Mouse (Mus musculus) heart, embryonic 11.5 days (tissue): ENCODE measurements around the gene Rrp9. TPM values are rescaled to one million over a fixed set of nuclear protein-coding genes. Genes with fewer than 3 reads are reported as not detected.
A peak's percentile ranks its signal among the peaks of the same experiment; 100 is the strongest.

ENCODE experiments used
- ATAC-seq: fragments of 200-750 bp; cut with Nextera tagmentation; replicated peaks from 2 replicates; pipeline ENCODE4 v1.8.0; 2017; ENCODE audit warnings: moderate library complexity; ENCODE audit not compliant: insufficient number of reproducible peaks, low FRiP score, low TSS enrichment
- H3K27ac ChIP-seq: fragments of 300-500 bp; sonication (generic); 2 replicates; pipeline ENCODE4 v1.5.1; 2014; ENCODE audit warnings: mild to moderate bottlenecking, low read depth, low read length
- H3K27me3 ChIP-seq: fragments of 300-500 bp; sonication (generic); 2 replicates; pipeline ENCODE4 v1.6.1; 2014; ENCODE audit warnings: mild to moderate bottlenecking, low read length, mixed read lengths; ENCODE audit not compliant: control insufficient read depth, insufficient read depth
- H3K36me3 ChIP-seq: fragments of 300-500 bp; sonication (generic); 2 replicates; pipeline ENCODE4 v1.6.1; 2014; ENCODE audit warnings: mild to moderate bottlenecking, low read length, moderate library complexity, mixed read lengths; ENCODE audit not compliant: control insufficient read depth, insufficient read depth
- H3K4me1 ChIP-seq: fragments of 300-500 bp; sonication (generic); 2 replicates; pipeline ENCODE4 v1.6.1; 2014; ENCODE audit warnings: low read length; ENCODE audit not compliant: control insufficient read depth, insufficient read depth
- H3K4me2 ChIP-seq: fragments of 300-500 bp; sonication (generic); 2 replicates; pipeline ENCODE4 v1.6.1; 2014; ENCODE audit warnings: mild to moderate bottlenecking, moderate library complexity
- H3K4me3 ChIP-seq: fragments of 300-500 bp; sonication (generic); 2 replicates; pipeline ENCODE4 v1.5.1; 2014; ENCODE audit warnings: low read depth, low read length
- H3K9ac ChIP-seq: fragments of 300-500 bp; sonication (generic); 2 replicates; pipeline ENCODE4 v1.6.1; 2014; ENCODE audit warnings: mild to moderate bottlenecking, low read depth, low read length, moderate library complexity
- H3K9me3 ChIP-seq: fragments of 300-500 bp; sonication (generic); replicated peaks from 2 replicates; pipeline ENCODE4 v1.6.1; 2016; ENCODE audit warnings: low read length; ENCODE audit not compliant: control insufficient read depth
- WGBS: fragments of 180-500 bp; shearing (Covaris S2); extraction: QIAGEN DNeasy Blood & Tissue Kit; methylation state at CpG from one replicate; pipeline ENCODE4 v1.1.7; 2014; ENCODE audit not compliant: insufficient replicate concordance; 5-methylcytosine and 5-hydroxymethylcytosine counted together
- polyA plus RNA-seq: library from polyadenylated mRNA; unstranded; fragments of >200 nt; fragmentation: Nextera tagmentation; extraction: Ambion mirVana; gene quantifications from 2 replicates; pipeline ENCODE4 v1.2.1, GENCODE M21; 2014

Gene Rrp9
- polyA plus RNA-seq, 1 experiment from 2014 or later, result 31.3 TPM

- H3K27ac ChIP-seq, result no peak overlapping the region
- 80% methylated on average over 18 of the region's 18 CpGs for WGBS
- ATAC-seq, result no peak
- no peak overlapping the region for H3K9ac ChIP-seq
- H3K36me3 ChIP-seq, result peaks cover 10% of the 10 kb centered on the region
- no peaks in the 10 kb centered on the region for H3K9me3 ChIP-seq
- no peak overlapping the region for H3K4me2 ChIP-seq
- H3K4me3 ChIP-seq, result no peak overlapping the region
- peaks cover 7% of the 10 kb centered on the region for H3K27me3 ChIP-seq
- H3K4me1 ChIP-seq, result peaks cover 39% of the 10 kb centered on the region
Observed at GRCm38 (mm10) chr9:106460401-106461025, 15.2 kb upstream of the Rrp9 start.

GRCm38 (mm10) chr9:106461026-106461415, 14.7 kb upstream of the Rrp9 start:
- H3K9ac ChIP-seq, result no peak overlapping the region
- H3K36me3 ChIP-seq, result peaks cover 10% of the 10 kb centered on the region
- no peaks in the 10 kb centered on the region for H3K9me3 ChIP-seq
- no peak overlapping the region for H3K4me2 ChIP-seq
- no peak overlapping the region for H3K4me3 ChIP-seq
- peaks cover 36% of the 10 kb centered on the region for H3K4me1 ChIP-seq
- H3K27ac ChIP-seq, result no peak overlapping the region
- H3K27me3 ChIP-seq, result peaks cover 11% of the 10 kb centered on the region
- 87% methylated on average over 9 of the region's 9 CpGs for WGBS
- no peak for ATAC-seq

DNA sequence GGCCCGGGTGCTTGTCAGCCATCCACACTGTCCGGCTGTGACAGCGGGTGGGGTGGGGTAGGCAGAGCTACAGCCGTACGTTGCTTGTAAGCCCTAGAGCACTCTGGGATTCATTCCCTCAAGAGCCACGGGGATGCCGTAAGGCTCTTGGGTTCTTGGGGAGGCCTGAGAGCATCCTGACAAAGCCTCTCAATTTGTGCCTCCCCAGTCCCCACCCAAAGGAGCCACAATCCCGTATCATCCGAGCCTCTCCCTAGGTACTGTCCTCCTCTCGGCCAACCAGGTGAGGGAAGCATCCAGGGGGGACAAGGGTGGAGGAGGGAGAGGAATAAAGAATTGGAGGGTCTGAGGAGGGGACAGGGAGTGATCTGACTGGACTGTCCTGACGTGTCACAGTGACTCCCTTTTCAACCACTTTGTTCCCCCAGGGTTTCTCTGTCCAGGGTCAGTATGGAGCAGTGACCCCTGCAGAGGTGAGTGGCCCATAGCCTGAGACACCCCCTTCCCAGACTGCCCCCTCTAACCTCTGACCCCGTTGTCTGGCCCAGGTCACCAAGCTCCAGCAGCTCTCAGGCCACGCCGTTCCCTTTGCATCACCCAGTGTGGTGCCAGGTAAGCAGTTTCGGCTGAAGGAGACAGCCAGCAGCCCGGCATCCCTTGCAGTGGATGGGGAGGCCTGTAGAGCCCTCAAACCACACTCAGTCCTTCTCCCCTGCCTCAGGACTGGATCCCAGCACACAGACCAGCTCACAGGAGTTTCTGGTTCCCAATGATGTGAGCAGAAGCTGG, 13.9 kb upstream of the Rrp9 start:
- Histone ChIP-seq H3K27ac (no peak overlapping the region), H3K4me2 (no peak overlapping the region), H3K36me3 (peaks cover 10% of the 10 kb centered on the region), H3K4me3 (no peak overlapping the region), H3K9me3 (no peaks in the 10 kb centered on the region), H3K27me3 (peaks cover 11% of the 10 kb centered on the region), H3K4me1 (peaks cover 28% of the 10 kb centered on the region), H3K9ac (no peak overlapping the region)
- ATAC-seq, result no peak
- 81% methylated on average over 16 of the region's 16 CpGs for WGBS

GRCm38 (mm10) chr9:106462430-106462800, 13.3 kb upstream of the Rrp9 start:
- peaks cover 10% of the 10 kb centered on the region for H3K36me3 ChIP-seq
- H3K4me2 ChIP-seq, result no peak overlapping the region
- no peak overlapping the region for H3K4me3 ChIP-seq
- no peak overlapping the region for H3K9ac ChIP-seq
- H3K27ac ChIP-seq, result no peak overlapping the region
- H3K9me3 ChIP-seq, result no peaks in the 10 kb centered on the region
- peaks cover 22% of the 10 kb centered on the region for H3K4me1 ChIP-seq
- H3K27me3 ChIP-seq, result peaks cover 11% of the 10 kb centered on the region
- WGBS, result 88% methylated on average over 12 of the region's 12 CpGs
- ATAC-seq, result no peak

GRCm38 (mm10) chr9:106463122-106464063, 12.4 kb upstream of the Rrp9 start:
- H3K27ac ChIP-seq, result no peak overlapping the region
- H3K27me3 ChIP-seq, result peaks cover 11% of the 10 kb centered on the region
- H3K9me3 ChIP-seq, result no peaks in the 10 kb centered on the region
- WGBS, result 82% methylated on average over 21 of the region's 21 CpGs
- ATAC-seq, result no peak
- no peak overlapping the region for H3K9ac ChIP-seq
- peak overlapping the region; percentile 2; the same call in 1 of the 2 replicates for H3K4me2 ChIP-seq
- H3K4me3 ChIP-seq, result no peak overlapping the region
- H3K4me1 ChIP-seq, result peaks cover 12% of the 10 kb centered on the region
- peaks cover 10% of the 10 kb centered on the region for H3K36me3 ChIP-seq

DNA sequence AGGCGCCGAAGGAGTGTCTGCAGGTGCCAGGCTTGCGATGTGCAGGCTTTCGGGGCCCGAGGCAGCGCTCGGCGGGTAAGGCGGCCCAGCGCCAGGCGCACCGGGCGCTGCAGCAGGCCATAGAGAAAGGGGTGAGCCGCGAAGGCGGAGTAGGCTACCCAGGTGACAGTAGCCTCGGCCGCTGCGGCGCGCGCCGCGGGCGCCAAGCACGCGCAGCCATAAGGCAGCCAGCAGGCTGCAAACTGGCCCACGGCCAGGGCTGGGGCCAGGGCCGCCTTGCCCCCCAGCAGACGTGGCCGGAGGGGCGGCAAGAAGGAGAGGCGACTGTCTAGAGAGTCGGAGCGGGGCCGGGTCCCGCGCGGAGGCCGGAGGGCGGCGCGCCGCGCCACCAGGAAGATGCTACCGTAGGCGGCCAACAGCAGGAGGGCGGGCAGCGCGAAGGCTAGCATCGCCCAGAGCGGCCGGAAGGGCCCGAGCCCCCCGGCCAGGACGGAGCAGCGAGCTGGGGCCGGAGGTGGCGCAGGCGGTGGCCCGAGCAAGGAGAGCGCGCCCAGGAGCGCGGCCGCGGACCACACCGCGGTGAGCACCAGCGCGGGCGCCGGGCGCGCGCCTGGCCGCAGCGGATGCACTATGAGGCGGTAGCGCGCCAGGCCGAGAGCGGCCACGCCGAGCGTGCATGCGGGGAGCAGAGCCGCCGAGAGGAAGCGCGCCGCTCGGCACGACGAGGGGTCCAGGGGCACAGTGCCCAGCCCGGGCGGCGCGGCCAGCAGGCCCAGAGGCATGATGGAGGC, 10.8 kb upstream of the Rrp9 start:
- Histone ChIP-seq H3K36me3 (peaks cover 9% of the 10 kb centered on the region), H3K9ac (peak overlapping the region; percentile 73), H3K4me1 (peaks cover 12% of the 10 kb centered on the region), H3K4me3 (peak overlapping the region; percentile 57), H3K9me3 (no peaks in the 10 kb centered on the region), H3K4me2 (peak overlapping the region; percentile 94), H3K27me3 (peaks cover 11% of the 10 kb centered on the region), H3K27ac (0 out of 2 replicates have a peak overlapping the region, but pooled peaks have one; percentile 10)
- ATAC-seq, result peak; percentile 69
- WGBS, result 3% methylated on average over 97 of the region's 99 CpGs

- WGBS, result 35% methylated on average over 26 of the region's 26 CpGs
- Histone ChIP-seq H3K27ac (0 out of 2 replicates have a peak within 1 kb of the TSS, but pooled peaks have one; percentile 10), H3K4me2 (peak within 1 kb of the TSS; percentile 94), H3K4me1 (peaks cover 12% of the 10 kb centered on the region), H3K9ac (peak within 1 kb of the TSS; percentile 73), H3K36me3 (peaks cover 4% of the 10 kb centered on the region), H3K27me3 (peaks cover 11% of the 10 kb centered on the region), H3K9me3 (no peaks in the 10 kb centered on the region), H3K4me3 (peak within 1 kb of the TSS; percentile 57)
- no peak for ATAC-seq
Observed at GRCm38 (mm10) chr9:106465571-106466200, 10.1 kb upstream of the Rrp9 start, which contains the start of gene Gpr62. TSS of gene Gpr62 (minus strand) at chr9:106465938.
